Mouse (Mus musculus): ENCODE data around the gene Idh1. TPM values are rescaled to one million over a fixed set of nuclear protein-coding genes. Genes with fewer than 3 reads are reported as not detected.
A peak's percentile ranks its signal among the peaks of the same experiment; 100 is the strongest.
"Not testable (repeated sequence)": the region's sequence is repeated elsewhere in the genome, so short reads cannot be mapped to it uniquely, and the experiment has no call there.

Gene Idh1
- polyA plus RNA-seq (2014; fragmentation: Nextera tagmentation; extraction: Ambion mirVana): 492 and 510 TPM in 2 replicates

- under 1% methylated on average over 54 of the region's 71 CpGs for WGBS
- H3K4me2 ChIP-seq (ENCODE audit: low read depth, low read length): peak within 1 kb of the TSS; percentile 63
- H3K36me3 ChIP-seq (ENCODE audit: control insufficient read depth, insufficient read depth, low read length): no peaks in the 10 kb centered on the region
- H3K27me3 ChIP-seq (ENCODE audit: control insufficient read depth, insufficient read depth, low read length): no peaks in the 10 kb centered on the region
- H3K9ac ChIP-seq (replicated peaks; ENCODE audit: low read depth, low read length): peak within 1 kb of the TSS; percentile 86
- H3K4me3 ChIP-seq (ENCODE audit: low read depth, low read length): peak within 1 kb of the TSS; percentile 88
- peak within 1 kb of the TSS; percentile 84 for H3K27ac ChIP-seq (ENCODE audit: low read depth, low read length)
- no peaks in the 10 kb centered on the region for H3K9me3 ChIP-seq (ENCODE audit: control insufficient read depth, low read length)
- peaks cover 12% of the 10 kb centered on the region for H3K4me1 ChIP-seq (ENCODE audit: control insufficient read depth, insufficient read depth, low read length)
- peak; percentile 100 for ATAC-seq (ENCODE audit: low read depth)
These were observed at the start of gene Idh1, which contains the start of gene Pikfyve for GRCm38 (mm10) chr1:65186287-65187073. TSS of gene Idh1 (minus strand) at chr1:65186500. TSS of gene Pikfyve (plus strand) at chr1:65186683.

DNA sequence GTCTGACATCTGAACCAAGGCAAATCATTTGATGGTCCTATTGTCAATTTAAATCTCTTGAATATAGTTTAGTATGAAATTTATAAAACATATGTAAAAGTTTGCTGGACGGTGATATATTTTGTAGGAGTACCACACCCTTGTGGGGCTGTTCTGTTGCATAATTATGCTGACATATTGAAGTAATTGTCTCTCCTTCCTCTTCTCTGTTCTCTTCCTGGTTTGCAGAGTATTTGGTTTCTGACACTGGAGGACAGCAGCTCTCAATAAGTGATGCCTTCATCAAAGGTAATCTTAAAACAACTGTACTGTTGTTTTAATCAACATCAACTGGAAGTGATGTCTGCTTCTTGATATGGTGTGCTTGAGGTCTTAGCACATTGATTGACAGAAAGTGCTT, 44.3 kb upstream of the Idh1 start:
- 94% methylated on average over 1 of the region's 1 CpGs for WGBS

GRCm38 (mm10) chr1:65229768-65230167, 43.5 kb upstream of the Idh1 start:
- ATAC-seq (ENCODE audit: low read depth); H3K27me3 ChIP-seq (ENCODE audit: control insufficient read depth, insufficient read depth, low read length); H3K4me1 ChIP-seq (ENCODE audit: control insufficient read depth, insufficient read depth, low read length); H3K4me2 ChIP-seq (ENCODE audit: low read depth, low read length); H3K27ac ChIP-seq (ENCODE audit: low read depth, low read length); H3K9me3 ChIP-seq (ENCODE audit: control insufficient read depth, low read length); H3K36me3 ChIP-seq (ENCODE audit: control insufficient read depth, insufficient read depth, low read length); H3K9ac ChIP-seq (replicated peaks; ENCODE audit: low read depth, low read length); H3K4me3 ChIP-seq (ENCODE audit: low read depth, low read length): not testable (repeated sequence)
- 94% methylated on average over 3 of the region's 3 CpGs for WGBS

More for the DNA sequence above, 44.3 kb upstream of the Idh1 start:
- Histone ChIP-seq H3K4me1 (ENCODE audit: control insufficient read depth, insufficient read depth, low read length) (no peaks in the 10 kb centered on the region), H3K4me3 (ENCODE audit: low read depth, low read length) (no peak overlapping the region), H3K27me3 (ENCODE audit: control insufficient read depth, insufficient read depth, low read length) (no peaks in the 10 kb centered on the region), H3K36me3 (ENCODE audit: control insufficient read depth, insufficient read depth, low read length) (peaks cover 12% of the 10 kb centered on the region; the same call in 1 of the 2 replicates), H3K9ac (replicated peaks; ENCODE audit: low read depth, low read length) (no peak overlapping the region), H3K27ac (ENCODE audit: low read depth, low read length) (no peak overlapping the region), H3K4me2 (ENCODE audit: low read depth, low read length) (no peak overlapping the region), H3K9me3 (ENCODE audit: control insufficient read depth, low read length) (no peaks in the 10 kb centered on the region)
- ATAC-seq (ENCODE audit: low read depth): no peak

- 89% methylated on average over 2 of the region's 2 CpGs for WGBS
These were observed 41.4 kb upstream of the Idh1 start for GRCm38 (mm10) chr1:65227681-65228080.

DNA sequence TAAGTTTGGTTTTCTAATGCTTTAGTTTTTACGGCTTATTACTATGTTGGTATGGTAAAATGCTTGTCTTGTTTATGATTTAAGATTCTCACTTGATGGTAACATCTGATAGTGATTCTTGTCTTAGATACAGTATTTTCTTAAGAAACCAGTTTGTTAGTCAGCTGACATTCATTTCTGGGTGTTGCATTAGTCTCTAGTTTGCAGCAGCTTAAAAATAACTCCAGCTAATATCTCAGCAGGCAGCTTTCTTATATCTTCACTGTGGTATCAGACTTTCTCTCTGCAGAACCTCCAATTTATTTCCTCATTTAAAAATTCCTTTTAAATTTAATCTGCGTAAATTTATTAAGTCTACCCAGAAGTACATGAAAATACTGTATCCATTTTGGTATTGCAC, 37.4 kb upstream of the Idh1 start:
- Histone ChIP-seq H3K27me3 (ENCODE audit: control insufficient read depth, insufficient read depth, low read length) (no peaks in the 10 kb centered on the region), H3K36me3 (ENCODE audit: control insufficient read depth, insufficient read depth, low read length) (peaks cover 9% of the 10 kb centered on the region; the same call in 1 of the 2 replicates), H3K4me2 (ENCODE audit: low read depth, low read length) (no peak overlapping the region), H3K4me1 (ENCODE audit: control insufficient read depth, insufficient read depth, low read length) (no peaks in the 10 kb centered on the region), H3K27ac (ENCODE audit: low read depth, low read length) (no peak overlapping the region), H3K4me3 (ENCODE audit: low read depth, low read length) (no peak overlapping the region), H3K9me3 (ENCODE audit: control insufficient read depth, low read length) (no peaks in the 10 kb centered on the region), H3K9ac (replicated peaks; ENCODE audit: low read depth, low read length) (no peak overlapping the region)
- WGBS: 97% methylated on average over 2 of the region's 2 CpGs
- ATAC-seq (ENCODE audit: low read depth): no peak

More at GRCm38 (mm10) chr1:65227681-65228080, 41.4 kb upstream of the Idh1 start:
- Histone ChIP-seq H3K4me1 (ENCODE audit: control insufficient read depth, insufficient read depth, low read length) (no peaks in the 10 kb centered on the region), H3K9me3 (ENCODE audit: control insufficient read depth, low read length) (no peaks in the 10 kb centered on the region), H3K27ac (ENCODE audit: low read depth, low read length) (no peak overlapping the region), H3K4me2 (ENCODE audit: low read depth, low read length) (no peak overlapping the region), H3K36me3 (ENCODE audit: control insufficient read depth, insufficient read depth, low read length) (peaks cover 5% of the 10 kb centered on the region; the same call in 1 of the 2 replicates), H3K27me3 (ENCODE audit: control insufficient read depth, insufficient read depth, low read length) (no peaks in the 10 kb centered on the region), H3K4me3 (ENCODE audit: low read depth, low read length) (no peak overlapping the region), H3K9ac (replicated peaks; ENCODE audit: low read depth, low read length) (no peak overlapping the region)
- no peak for ATAC-seq (ENCODE audit: low read depth)

DNA sequence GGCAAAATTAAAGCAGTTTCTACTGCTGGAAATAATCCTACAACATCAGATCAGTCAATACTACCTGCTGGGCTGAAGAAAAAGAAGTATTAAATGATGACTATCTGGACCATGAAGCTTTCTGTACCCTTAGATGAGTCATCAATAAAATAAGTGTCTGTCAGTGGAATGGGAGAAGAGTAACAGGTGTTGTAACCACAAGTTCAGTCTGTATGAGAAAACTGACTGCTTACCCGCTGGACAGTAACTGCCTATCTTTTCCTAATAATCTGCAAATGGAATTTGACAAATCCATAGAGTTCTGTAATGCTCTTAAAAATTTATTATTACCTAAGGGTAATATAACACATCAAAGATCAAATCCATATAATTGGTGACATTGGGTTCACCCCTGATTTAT, 31.7 kb upstream of the Idh1 start:
- Histone ChIP-seq H3K9me3 (ENCODE audit: control insufficient read depth, low read length) (no peaks in the 10 kb centered on the region), H3K27me3 (ENCODE audit: control insufficient read depth, insufficient read depth, low read length) (no peaks in the 10 kb centered on the region), H3K4me3 (ENCODE audit: low read depth, low read length) (no peak overlapping the region), H3K4me1 (ENCODE audit: control insufficient read depth, insufficient read depth, low read length) (no peaks in the 10 kb centered on the region), H3K27ac (ENCODE audit: low read depth, low read length) (no peak overlapping the region), H3K4me2 (ENCODE audit: low read depth, low read length) (no peak overlapping the region), H3K9ac (replicated peaks; ENCODE audit: low read depth, low read length) (no peak overlapping the region), H3K36me3 (ENCODE audit: control insufficient read depth, insufficient read depth, low read length) (peaks cover 11% of the 10 kb centered on the region; the same call in 1 of the 2 replicates)
- no peak for ATAC-seq (ENCODE audit: low read depth)
- WGBS: 100% methylated on average over 1 of the region's 1 CpGs

DNA sequence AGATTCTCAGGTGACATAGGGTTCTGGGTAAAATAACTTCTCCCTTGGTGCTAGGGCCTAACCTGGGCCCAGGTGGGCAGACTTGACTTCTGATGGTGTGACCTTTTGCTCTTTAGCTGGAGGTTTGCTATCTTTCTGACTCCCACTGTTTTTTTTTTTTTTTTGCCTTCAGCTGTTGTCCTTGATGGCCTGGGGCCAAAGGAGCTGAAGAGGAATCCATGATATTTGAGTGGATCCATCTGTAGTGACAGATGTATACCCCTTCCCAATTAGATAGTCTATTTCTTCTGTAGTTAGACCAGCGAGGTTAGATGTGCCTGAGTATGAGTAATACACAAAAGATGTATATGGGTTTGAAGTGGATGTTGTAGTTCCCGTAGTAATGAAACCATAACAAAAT, 31.3 kb upstream of the Idh1 start:
- no peak overlapping the region for H3K4me2 ChIP-seq (ENCODE audit: low read depth, low read length)
- no peak overlapping the region for H3K4me3 ChIP-seq (ENCODE audit: low read depth, low read length)
- 94% methylated on average over 2 of the region's 2 CpGs for WGBS
- no peak overlapping the region for H3K9ac ChIP-seq (replicated peaks; ENCODE audit: low read depth, low read length)
- H3K27me3 ChIP-seq (ENCODE audit: control insufficient read depth, insufficient read depth, low read length): no peaks in the 10 kb centered on the region
- no peak for ATAC-seq (ENCODE audit: low read depth)
- no peak overlapping the region for H3K27ac ChIP-seq (ENCODE audit: low read depth, low read length)
- peaks cover 11% of the 10 kb centered on the region; the same call in 1 of the 2 replicates for H3K36me3 ChIP-seq (ENCODE audit: control insufficient read depth, insufficient read depth, low read length)
- no peaks in the 10 kb centered on the region for H3K4me1 ChIP-seq (ENCODE audit: control insufficient read depth, insufficient read depth, low read length)
- H3K9me3 ChIP-seq (ENCODE audit: control insufficient read depth, low read length): no peaks in the 10 kb centered on the region

GRCm38 (mm10) chr1:65213214-65213613, 26.9 kb upstream of the Idh1 start:
- 63% methylated on average over 2 of the region's 2 CpGs for WGBS
- Histone ChIP-seq H3K4me2 (ENCODE audit: low read depth, low read length) (no peak overlapping the region), H3K4me3 (ENCODE audit: low read depth, low read length) (no peak overlapping the region), H3K27me3 (ENCODE audit: control insufficient read depth, insufficient read depth, low read length) (no peaks in the 10 kb centered on the region), H3K9ac (replicated peaks; ENCODE audit: low read depth, low read length) (no peak overlapping the region), H3K36me3 (ENCODE audit: control insufficient read depth, insufficient read depth, low read length) (peaks cover 9% of the 10 kb centered on the region; the same call in 1 of the 2 replicates), H3K27ac (ENCODE audit: low read depth, low read length) (no peak overlapping the region), H3K9me3 (ENCODE audit: control insufficient read depth, low read length) (no peaks in the 10 kb centered on the region), H3K4me1 (ENCODE audit: control insufficient read depth, insufficient read depth, low read length) (no peaks in the 10 kb centered on the region)
- ATAC-seq (ENCODE audit: low read depth): no peak

DNA sequence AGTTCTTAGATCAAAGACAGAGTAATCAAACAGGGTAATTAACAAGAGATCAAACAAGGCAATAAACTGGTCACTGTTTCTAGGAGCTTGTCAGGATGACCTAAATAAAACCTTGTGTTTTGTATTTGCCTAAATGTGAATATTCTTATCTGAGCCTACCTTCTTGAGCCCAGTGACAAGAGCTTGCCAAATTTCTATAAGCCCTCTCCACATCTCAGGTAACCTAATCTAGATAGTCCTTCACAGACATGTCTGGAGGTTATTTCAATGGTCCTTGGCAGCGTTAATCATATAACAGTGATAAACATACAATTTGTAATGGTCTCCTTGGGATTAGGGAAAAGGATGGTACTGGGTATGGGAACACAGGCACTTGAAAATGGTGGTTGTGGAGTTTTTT, 18.0 kb upstream of the Idh1 start:
- Histone ChIP-seq H3K4me3 (ENCODE audit: low read depth, low read length) (no peak overlapping the region), H3K27ac (ENCODE audit: low read depth, low read length) (no peak overlapping the region), H3K9ac (replicated peaks; ENCODE audit: low read depth, low read length) (no peak overlapping the region), H3K9me3 (ENCODE audit: control insufficient read depth, low read length) (no peaks in the 10 kb centered on the region), H3K4me1 (ENCODE audit: control insufficient read depth, insufficient read depth, low read length) (no peaks in the 10 kb centered on the region), H3K4me2 (ENCODE audit: low read depth, low read length) (no peak overlapping the region), H3K27me3 (ENCODE audit: control insufficient read depth, insufficient read depth, low read length) (no peaks in the 10 kb centered on the region), H3K36me3 (ENCODE audit: control insufficient read depth, insufficient read depth, low read length) (peaks cover 26% of the 10 kb centered on the region)
- 84% methylated on average over 1 of the region's 1 CpGs for WGBS
- ATAC-seq (ENCODE audit: low read depth): no peak
